Mouse (Mus musculus) frontal cortex, adult (tissue): ENCODE data around the gene Olfr1032.
"Not testable (repeated sequence)": the region's sequence is repeated elsewhere in the genome, so short reads cannot be mapped to it uniquely, and the experiment has no call there.

Experiments
- ATAC-seq: cut with Nextera tagmentation; 2 replicates; pipeline ENCODE4 v1.9.2; 2017; ENCODE audit warnings: mild to moderate bottlenecking, moderate library complexity, mixed read lengths; ENCODE audit not compliant: low TSS enrichment

Olfr1032 gene

GRCm38 (mm10) chr2:86005240-86005639 is at the start of gene Olfr1032:
Gene Olfr1032, plus strand, starts transcription at chr2:86005540.
- ATAC-seq: no peak

GRCm38 (mm10) chr2:85973595-85973994 is 31.7 kb upstream of the Olfr1032 start, which contains the start of gene Olfr1029:
Gene Olfr1029, plus strand, starts transcription at chr2:85973895.
- ATAC-seq: no peak

- ATAC-seq: no peak
Measured at GRCm38 (mm10) chr2:85978976-85979375, 26.4 kb upstream of the Olfr1032 start, which contains the start of gene Olfr1030. Gene Olfr1030, plus strand, starts transcription at chr2:85979276.

- ATAC-seq: no peak
Measured at GRCm38 (mm10) chr2:85990004-85990403, 15.3 kb upstream of the Olfr1032 start, which contains the start of gene Olfr1031. Gene Olfr1031, plus strand, starts transcription at chr2:85990304.

GRCm38 (mm10) chr2:86020406-86020805 is 15.1 kb downstream of the Olfr1032 start, which contains the start of gene Olfr1033:
Gene Olfr1033, plus strand, starts transcription at chr2:86020633.
- not testable (repeated sequence) for ATAC-seq

GRCm38 (mm10) chr2:86021518-86021917 is 16.2 kb downstream of the Olfr1032 start:
- not testable (repeated sequence) for ATAC-seq

GRCm38 (mm10) chr2:86045561-86045960 is 40.2 kb downstream of the Olfr1032 start, which contains the start of gene Olfr1034:
Gene Olfr1034, plus strand, starts transcription at chr2:86045861.
- no peak for ATAC-seq

GRCm38 (mm10) chr2:86050777-86051176 is 45.4 kb downstream of the Olfr1032 start:
- ATAC-seq: not testable (repeated sequence)
